Mouse (Mus musculus) Patski (cell line): ENCODE results near the gene Cep72. TPM values are rescaled to one million over a fixed set of nuclear protein-coding genes. Genes with fewer than 3 reads are reported as not detected.
A peak's percentile ranks its signal among the peaks of the same experiment; 100 is the strongest.
"Not testable (repeated sequence)": the region's sequence is repeated elsewhere in the genome, so short reads cannot be mapped to it uniquely, and the experiment has no call there.

Source experiments
- ATAC-seq: fragments of 100-300 bp; one replicate; pipeline ENCODE4 v1.8.0; 2021
- CTCF ChIA-PET: fragments of 350-600 bp; sonication (Branson Sonifier 250); formaldehyde crosslinking; loops from one replicate; lab custom pipeline; 2022; ENCODE audit warnings: inconsistent platforms; lab: Charles Lee
- POLR2A ChIA-PET: fragments of 350-600 bp; sonication (Branson Sonifier 250); formaldehyde crosslinking; loops from one replicate; lab custom pipeline; 2022; ENCODE audit warnings: antibody characterized with exemption, inconsistent platforms; lab: Charles Lee
- DNase-seq: peaks from one replicate; pipeline ENCODE4 v3.0.0-alpha.2; 2011; ENCODE audit warnings: low read depth, low spot score
- H3K27me3 ChIP-seq: fragments of 371-371 bp; one replicate; pipeline ENCODE4 v1.5.1; 2021
- CTCF ChIP-seq: fragments of 100-300 bp; IDR thresholded peaks from one replicate; pipeline ENCODE4 v1.5.1; 2021
- in situ Hi-C: fragments of 300-500 bp; cut with MboI; formaldehyde crosslinking; loops from 3 replicates; pipeline ENCODE4 v1.11.1; 2018; ENCODE audit warnings: low pct_unique_long_range_greater_than_20kb, mixed read lengths
- polyA plus RNA-seq: library from polyadenylated mRNA; unstranded; gene quantifications from one replicate; pipeline ENCODE4 v1.2.3, GENCODE M21; 2021

Gene Cep72
- polyA plus RNA-seq, 1 experiment from 2014 or later: 16.2 TPM

- in situ Hi-C loops: no loop called here
- no peak for TF ChIP-seq CTCF
- CTCF ChIA-PET: no interaction called here
- ATAC-seq: no peak
- DNase-seq: no peak
- H3K27me3 ChIP-seq: peaks cover 4% of the 10 kb centered on the region
- POLR2A ChIA-PET: no interaction called here
Measured at GRCm38 (mm10) chr13:74073369-74073768, 11.3 kb upstream of the Cep72 start.

GRCm38 (mm10) chr13:74071714-74072113 lies 9.6 kb upstream of the Cep72 start:
- CTCF ChIA-PET: no interaction called here
- POLR2A ChIA-PET: no interaction called here

GRCm38 (mm10) chr13:74071244-74071643 lies 9.1 kb upstream of the Cep72 start:
- DNase-seq, in situ Hi-C loops, H3K27me3 ChIP-seq, POLR2A ChIA-PET, CTCF ChIA-PET, ATAC-seq: not testable (repeated sequence)

More at GRCm38 (mm10) chr13:74071714-74072113, 9.6 kb upstream of the Cep72 start:
- in situ Hi-C loops: no loop called here
- peaks cover 4% of the 10 kb centered on the region for H3K27me3 ChIP-seq
- no peak for DNase-seq
- ATAC-seq: no peak
- no peak for TF ChIP-seq CTCF

- no peaks in the 10 kb centered on the region for H3K27me3 ChIP-seq
- no peak for ATAC-seq
- ChIA-PET CTCF (no interaction called here), POLR2A (no interaction called here)
- DNase-seq: no peak
- no peak for TF ChIP-seq CTCF
- in situ Hi-C loops: no loop called here
Measured at GRCm38 (mm10) chr13:74066576-74066975, 4.5 kb upstream of the Cep72 start.

- in situ Hi-C loops: no loop called here
- POLR2A ChIA-PET: no interaction called here
- DNase-seq (no peak), ATAC-seq (no peak)
- CTCF ChIA-PET: interaction anchor here (1.0 kb wide), 1 partner anchor 94 kb away, joined by 3 read pairs; no protein-coding TSS in a partner anchor
- TF ChIP-seq CTCF: no peak
- no peaks in the 10 kb centered on the region for H3K27me3 ChIP-seq
Measured at GRCm38 (mm10) chr13:74063340-74064050, 1.4 kb upstream of the Cep72 start.

GRCm38 (mm10) chr13:74062378-74063128 lies 454 bp upstream of the Cep72 start:
- TF ChIP-seq CTCF: no peak
- no peaks in the 10 kb centered on the region for H3K27me3 ChIP-seq
- ChIA-PET CTCF (interaction anchor here (1.0 kb wide), 1 partner anchor 93 kb away, joined by 3 read pairs; no protein-coding TSS in a partner anchor), POLR2A (interaction anchor here (0.6 kb wide), 1 partner anchor 150 kb away, joined by 3 read pairs; no protein-coding TSS in a partner anchor)
- in situ Hi-C loops: no loop called here
- no peak for ATAC-seq
- no peak for DNase-seq

- ATAC-seq (no peak), DNase-seq (no peak)
- H3K27me3 ChIP-seq: no peaks in the 10 kb centered on the region
- ChIA-PET CTCF (no interaction called here), POLR2A (no interaction called here)
- TF ChIP-seq CTCF: no peak
- in situ Hi-C loops: no loop called here
Measured at GRCm38 (mm10) chr13:74058081-74058480, 4.0 kb downstream of the Cep72 start.

- CTCF ChIA-PET: interaction anchor here (1.2 kb wide), 1 partner anchor 33 kb away, joined by 3 read pairs; no protein-coding TSS in a partner anchor
- TF ChIP-seq CTCF: no peak
- in situ Hi-C loops: no loop called here
- DNase-seq (no peak), ATAC-seq (peak; percentile 57)
- no peaks in the 10 kb centered on the region for H3K27me3 ChIP-seq
- POLR2A ChIA-PET: no interaction called here
Measured at GRCm38 (mm10) chr13:74056194-74056593, 5.9 kb downstream of the Cep72 start.

GRCm38 (mm10) chr13:74039926-74040325 lies 22.2 kb downstream of the Cep72 start:
- CTCF ChIA-PET: no interaction called here
- ATAC-seq: no peak
- in situ Hi-C loops: no loop called here

GRCm38 (mm10) chr13:74035776-74036175 lies 26.3 kb downstream of the Cep72 start:
- CTCF ChIA-PET: interaction anchor here (1.2 kb wide), 1 partner anchor 9 kb away, joined by 3 read pairs; no protein-coding TSS in a partner anchor
- POLR2A ChIA-PET: no interaction called here
- in situ Hi-C loops: no loop called here
- ATAC-seq: no peak
- no peaks in the 10 kb centered on the region for H3K27me3 ChIP-seq
- DNase-seq: no peak
- no peak for TF ChIP-seq CTCF

More at GRCm38 (mm10) chr13:74039926-74040325, 22.2 kb downstream of the Cep72 start:
- DNase-seq: no peak
- POLR2A ChIA-PET: interaction anchor here (0.6 kb wide), 1 partner anchor 182 kb away, joined by 9 read pairs; no protein-coding TSS in a partner anchor
- TF ChIP-seq CTCF: no peak
- no peaks in the 10 kb centered on the region for H3K27me3 ChIP-seq

- H3K27me3 ChIP-seq: no peaks in the 10 kb centered on the region
- DNase-seq: no peak
- TF ChIP-seq CTCF: no peak
- ChIA-PET POLR2A (no interaction called here), CTCF (no interaction called here)
- ATAC-seq: no peak
- in situ Hi-C loops: no loop called here
Measured at GRCm38 (mm10) chr13:74034756-74035155, 27.3 kb downstream of the Cep72 start.
